Mouse (Mus musculus) heart, postnatal 10 days (tissue): ENCODE data around the gene Jmjd8. TPM values are rescaled to one million over a fixed set of nuclear protein-coding genes. Genes with fewer than 3 reads are reported as not detected.
"Not testable (repeated sequence)": the region's sequence is repeated elsewhere in the genome, so short reads cannot be mapped to it uniquely, and the experiment has no call there.

Experiments
- DNase-seq, 2 experiments: peaks; one replicate each; pipeline ENCODE4 v3.0.0; 2021
- intact Hi-C: fragments of 180-260 bp; cut with DNase I; formaldehyde crosslinking; loops from one replicate; pipeline ENCODE4 v1.15.1; 2025
- total RNA-seq, 2 experiments: library from RNA; stranded (reverse); gene quantifications; 2 replicates each; pipeline ENCODE4 v1.2.3; 2021

Jmjd8 gene
- total RNA-seq, 2 experiments from 2014 or later: 33.7 to 34.5 TPM

GRCm38 (mm10) chr17:25807452-25807851, 21.2 kb upstream of the Jmjd8 start:
- not testable (repeated sequence) for DNase-seq
- intact Hi-C loops: loop anchor here (10.0 kb wide), 1 partner anchor 213 kb away; no protein-coding TSS in a partner anchor

GRCm38 (mm10) chr17:25808028-25808427, 20.6 kb upstream of the Jmjd8 start:
- intact Hi-C loops: loop anchor here (10.0 kb wide), 1 partner anchor 213 kb away; no protein-coding TSS in a partner anchor
- DNase-seq: no peak

GRCm38 (mm10) chr17:25808789-25809605, 19.7 kb upstream of the Jmjd8 start, which contains the start of gene Fbxl16:
TSS of gene Fbxl16 (plus strand) at chr17:25809085.
- intact Hi-C loops: loop anchor here (10.0 kb wide), 1 partner anchor 214 kb away; no protein-coding TSS in a partner anchor
- DNase-seq: peak; percentile 63 to 64

DNA sequence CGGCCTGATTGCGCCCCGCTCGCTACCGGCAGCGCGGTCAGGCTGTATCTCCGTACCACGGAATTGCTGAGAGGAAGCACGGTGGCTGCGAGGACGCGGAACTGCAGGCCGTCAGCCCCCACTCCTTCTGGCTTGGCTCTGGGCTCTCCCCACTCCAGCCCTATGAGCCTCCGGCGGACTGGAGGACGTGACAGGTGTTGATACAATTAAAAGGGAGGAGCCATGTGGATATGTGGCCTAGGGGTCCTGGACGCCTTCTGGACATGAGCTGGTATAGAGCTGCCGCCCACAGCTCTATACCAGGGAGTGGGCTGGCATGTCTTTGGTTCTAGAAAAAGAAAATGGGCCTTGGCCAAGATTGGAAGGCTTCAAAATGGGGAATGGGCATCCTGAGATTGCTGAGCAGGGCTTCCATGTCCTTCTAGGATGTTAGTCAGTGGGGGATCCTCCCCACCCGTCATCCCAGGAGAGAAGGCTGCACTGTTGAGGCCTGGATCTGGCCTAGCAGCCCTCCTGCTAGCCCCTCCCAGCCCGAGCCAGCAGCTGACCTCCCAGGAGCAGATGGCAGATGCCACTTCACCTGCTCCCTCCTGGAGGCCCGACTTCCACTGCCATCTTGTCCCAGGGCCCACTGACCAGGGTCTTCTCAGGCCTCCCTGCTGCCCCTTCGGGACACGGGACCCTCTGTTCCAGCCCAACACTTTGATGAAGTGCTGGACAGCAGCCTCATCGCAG, 18.9 kb upstream of the Jmjd8 start:
- DNase-seq: no peak
- intact Hi-C loops: loop anchor here (10.0 kb wide), 1 partner anchor 215 kb away; no protein-coding TSS in a partner anchor

- intact Hi-C loops: no loop called here
- no peak for DNase-seq
Observed at GRCm38 (mm10) chr17:25810890-25811289, 17.8 kb upstream of the Jmjd8 start.

DNA sequence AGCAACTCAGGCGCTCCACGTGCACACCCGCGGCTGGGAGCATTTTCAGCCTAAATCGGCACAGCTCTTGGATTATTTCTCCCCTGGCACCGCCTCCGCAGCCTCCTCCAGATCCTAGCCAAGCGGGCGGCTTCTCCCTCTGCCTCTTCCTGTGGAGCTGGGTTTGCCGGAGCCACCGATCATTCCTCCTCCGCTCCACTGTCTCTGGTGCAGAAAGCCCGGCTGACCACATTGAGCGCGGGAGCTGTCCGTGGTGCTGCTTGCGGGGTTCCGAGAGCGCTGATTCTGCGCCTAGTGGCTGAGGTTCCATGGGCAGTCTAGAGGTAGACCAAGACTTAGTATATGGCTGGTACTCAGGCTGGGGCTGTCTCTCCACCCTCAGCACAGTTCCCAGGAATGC, 15.2 kb upstream of the Jmjd8 start:
- peak; percentile 91 to 96 for DNase-seq
- intact Hi-C loops: no loop called here

DNA sequence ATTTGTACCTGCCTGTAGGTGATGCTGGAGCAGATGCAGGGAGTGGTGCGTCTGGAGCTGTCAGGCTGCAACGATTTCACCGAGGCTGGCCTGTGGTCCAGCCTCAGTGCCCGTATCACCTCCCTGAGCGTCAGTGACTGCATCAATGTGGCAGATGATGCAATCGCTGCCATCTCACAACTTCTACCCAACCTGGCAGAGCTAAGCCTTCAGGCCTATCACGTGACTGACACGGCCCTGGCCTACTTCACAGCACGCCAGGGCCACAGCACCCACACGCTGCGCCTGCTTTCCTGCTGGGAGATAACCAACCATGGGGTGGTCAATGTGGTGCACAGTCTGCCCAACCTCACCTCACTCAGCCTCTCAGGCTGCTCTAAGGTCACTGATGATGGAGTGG, 11.0 kb upstream of the Jmjd8 start:
- intact Hi-C loops: no loop called here
- no peak for DNase-seq

DNA sequence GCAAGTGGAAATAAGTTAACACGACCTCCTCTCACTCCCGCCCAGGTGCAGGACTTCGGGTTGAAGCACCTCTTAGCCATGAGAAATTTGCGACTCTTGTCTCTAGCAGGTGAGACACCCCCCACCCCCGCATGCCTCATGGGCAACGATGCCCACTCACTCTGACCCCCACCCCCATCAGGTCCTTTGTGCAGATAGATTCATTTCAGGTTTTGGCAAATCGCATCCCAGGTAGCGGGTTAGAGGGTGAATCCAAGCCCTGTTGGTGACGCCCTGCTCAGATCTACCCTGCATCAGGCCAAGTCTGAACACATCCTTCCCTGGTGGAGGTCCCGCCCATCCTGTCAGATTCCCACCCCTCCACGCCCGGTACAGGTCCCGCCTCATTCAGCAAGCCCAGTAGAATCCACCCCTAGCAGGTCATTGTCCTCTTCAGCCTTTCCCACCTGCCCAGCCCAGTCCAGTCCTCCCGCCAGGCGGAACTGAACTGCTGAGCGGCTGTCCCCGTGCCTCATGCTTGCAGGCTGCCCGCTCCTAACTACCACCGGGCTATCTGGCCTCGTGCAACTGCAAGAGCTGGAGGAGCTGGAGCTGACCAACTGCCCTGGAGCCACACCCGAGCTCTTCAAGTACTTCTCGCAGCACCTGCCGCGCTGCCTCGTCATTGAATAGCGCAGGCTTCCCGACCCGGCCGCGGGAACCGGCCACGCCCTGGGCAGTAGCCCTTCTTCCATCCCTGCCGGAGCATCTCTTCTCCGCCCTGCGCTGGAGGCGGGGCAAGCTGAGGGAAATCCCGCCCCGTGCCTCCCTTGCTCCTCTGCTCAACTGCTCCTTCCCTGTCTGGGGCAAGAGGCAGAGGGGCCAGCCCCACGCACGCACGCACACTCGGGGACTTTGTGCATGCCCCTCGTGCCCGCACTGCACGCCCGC, 9.6 kb upstream of the Jmjd8 start:
- intact Hi-C loops: no loop called here
- no peak for DNase-seq

DNA sequence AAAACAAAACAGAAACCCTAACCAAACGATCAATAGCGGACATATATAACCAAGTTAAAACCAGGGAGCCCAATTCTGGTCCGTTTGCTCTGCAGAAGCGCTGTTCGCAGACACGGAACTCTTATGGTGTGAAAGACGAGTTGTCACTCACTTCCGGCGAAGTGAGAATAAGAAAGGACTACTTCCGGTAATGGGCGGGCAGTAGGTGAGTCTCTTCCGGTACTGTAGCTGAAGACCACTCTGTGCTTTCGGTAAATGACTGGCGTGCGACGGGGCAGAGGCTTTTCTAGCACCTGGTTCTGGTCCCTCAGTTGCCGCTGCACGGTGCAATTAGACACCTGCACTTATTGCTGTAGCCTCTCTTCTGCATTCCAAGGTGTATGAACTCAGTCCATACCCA, 5.2 kb upstream of the Jmjd8 start, which contains the start of gene Wdr24:
TSS of gene Wdr24 (plus strand) at position 176 of the 400 bp plus-strand sequence.
- intact Hi-C loops: no loop called here
- peak; percentile 85 to 90 for DNase-seq

DNA sequence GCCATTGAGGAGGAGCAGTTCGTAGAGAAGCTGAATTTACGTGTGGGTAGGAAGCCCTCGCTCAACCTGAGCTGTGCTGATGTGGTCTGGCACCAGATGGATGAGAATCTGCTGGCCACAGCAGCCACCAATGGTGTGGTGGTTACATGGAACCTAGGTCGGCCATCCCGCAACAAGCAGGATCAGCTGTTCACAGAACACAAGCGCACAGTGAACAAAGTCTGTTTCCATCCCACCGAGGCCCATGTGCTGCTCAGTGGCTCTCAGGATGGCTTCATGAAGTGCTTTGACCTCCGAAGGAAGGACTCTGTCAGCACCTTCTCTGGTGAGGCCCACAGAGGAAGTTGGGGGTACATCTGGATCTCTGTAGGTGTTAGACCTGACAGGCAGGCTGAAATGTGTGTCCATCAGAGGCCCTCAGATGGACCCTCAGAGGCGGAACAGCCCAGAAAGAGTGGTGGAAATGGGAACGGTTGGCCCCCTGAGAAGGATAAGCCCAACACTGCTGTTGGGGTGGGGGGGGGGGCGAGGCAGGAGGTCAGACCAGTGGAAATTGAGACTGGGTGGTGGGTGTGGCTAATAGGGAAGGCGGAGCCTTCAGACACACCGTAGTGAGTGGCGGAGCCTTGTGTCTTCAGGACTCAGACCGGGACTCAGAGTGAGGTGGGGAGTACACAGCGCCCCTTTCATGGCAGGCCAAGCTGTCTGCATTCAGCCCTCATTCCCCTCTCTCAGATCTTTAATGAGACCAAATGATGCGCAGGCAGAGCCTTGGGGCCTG, 4.1 kb upstream of the Jmjd8 start:
- DNase-seq: no peak
- intact Hi-C loops: no loop called here

DNA sequence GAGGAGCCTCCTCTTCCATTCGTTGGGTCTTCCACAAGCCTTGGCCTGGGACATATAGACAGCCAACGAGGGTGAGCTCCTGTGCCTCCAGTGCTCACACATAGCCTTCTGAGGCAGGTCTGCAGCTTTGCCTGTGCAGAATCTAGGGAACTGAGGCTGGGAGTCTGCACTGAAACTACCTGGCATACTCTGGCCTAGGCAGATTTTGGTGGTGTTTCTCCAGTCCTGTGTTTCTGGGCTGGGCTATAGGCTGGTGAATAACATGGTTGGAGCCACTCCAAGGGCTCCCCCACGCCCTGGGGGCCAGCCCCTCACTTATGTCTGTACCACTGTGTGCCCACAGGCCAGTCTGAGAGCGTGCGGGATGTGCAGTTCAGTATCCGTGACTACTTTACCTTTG, 3.4 kb upstream of the Jmjd8 start:
- DNase-seq: no peak
- intact Hi-C loops: no loop called here

- intact Hi-C loops: no loop called here
- no peak for DNase-seq
Observed at GRCm38 (mm10) chr17:25825984-25826570, 2.6 kb upstream of the Jmjd8 start.

DNA sequence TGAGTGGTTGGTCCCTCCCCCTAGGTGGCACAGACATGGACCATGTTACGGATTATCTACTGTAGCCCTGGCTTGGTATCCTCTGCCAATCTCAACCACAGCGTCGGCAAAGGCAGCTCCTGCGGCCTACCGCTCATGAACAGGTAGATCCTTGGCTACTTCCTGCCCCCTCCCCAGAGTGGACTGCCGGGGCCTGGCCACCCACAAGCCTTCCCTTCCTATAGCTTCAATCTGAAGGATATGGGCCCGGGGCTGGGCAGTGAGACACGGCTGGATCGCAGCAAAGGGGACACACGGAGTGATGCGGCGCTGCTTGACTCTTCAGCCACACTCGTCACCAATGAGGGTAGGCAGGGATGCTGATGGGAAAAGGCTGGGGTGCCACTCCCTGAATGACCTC, 1.7 kb upstream of the Jmjd8 start:
- intact Hi-C loops: no loop called here
- DNase-seq: no peak

- DNase-seq: no peak
- intact Hi-C loops: no loop called here
Observed at GRCm38 (mm10) chr17:25827546-25828222, 983 bp upstream of the Jmjd8 start.

GRCm38 (mm10) chr17:25828223-25828594, 458 bp upstream of the Jmjd8 start:
- no peak for DNase-seq
- intact Hi-C loops: no loop called here

GRCm38 (mm10) chr17:25829558-25830017, 921 bp downstream of the Jmjd8 start:
- DNase-seq: no peak
- intact Hi-C loops: no loop called here

DNA sequence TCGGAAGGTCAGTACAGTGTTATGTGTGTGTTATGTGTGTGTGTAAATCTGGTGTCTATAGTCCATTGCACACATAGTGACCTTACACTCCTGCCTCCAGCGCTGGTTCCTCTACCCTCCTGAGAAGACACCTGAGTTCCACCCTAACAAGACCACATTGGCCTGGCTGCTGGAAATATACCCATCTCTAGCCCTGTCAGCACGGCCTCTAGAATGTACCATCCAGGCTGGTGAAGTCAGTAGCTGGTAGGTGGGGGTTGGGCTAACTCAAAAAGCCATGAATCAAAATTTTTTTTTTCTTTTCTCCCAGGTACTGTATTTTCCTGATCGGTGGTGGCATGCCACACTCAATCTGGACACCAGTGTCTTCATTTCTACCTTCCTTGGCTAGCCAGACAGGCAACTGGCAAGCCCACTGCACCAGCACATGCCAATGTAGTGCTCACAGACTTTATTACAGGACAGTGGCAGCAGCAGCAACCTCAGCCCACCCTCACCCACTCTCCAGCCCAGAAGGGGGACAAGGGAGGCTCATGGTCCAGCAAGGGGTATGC, 1.6 kb downstream of the Jmjd8 start:
- intact Hi-C loops: no loop called here
- no peak for DNase-seq

DNA sequence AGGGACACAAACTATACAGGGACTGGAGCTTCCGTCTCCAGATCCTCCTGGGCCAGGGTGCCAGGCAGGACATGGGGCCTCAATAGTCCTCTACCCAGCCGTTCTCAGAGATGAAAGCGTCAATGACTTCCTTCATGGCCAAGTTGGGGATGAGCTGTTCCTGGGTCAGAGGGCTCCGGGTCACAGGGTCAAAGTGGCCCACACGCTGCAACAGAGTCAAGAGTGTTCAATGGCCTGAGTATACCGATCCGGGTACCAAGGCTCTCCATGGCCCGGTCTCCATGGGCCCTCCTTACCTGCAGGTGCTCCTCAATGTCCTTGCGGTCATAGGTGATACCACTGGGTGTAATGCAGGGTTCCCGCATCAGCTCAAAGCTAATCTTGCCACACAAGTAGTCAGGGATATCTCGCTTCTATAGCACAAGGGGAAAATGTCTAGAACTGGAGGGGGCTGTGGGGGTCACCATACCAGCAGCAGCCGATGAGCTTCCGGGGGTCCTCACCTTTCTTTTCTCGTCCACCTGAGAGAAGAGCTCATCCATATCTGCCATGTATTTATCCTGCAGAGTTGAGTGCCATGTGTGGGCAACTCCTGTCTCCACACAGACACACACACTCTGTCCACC, 2.3 kb downstream of the Jmjd8 start:
- intact Hi-C loops: no loop called here
- DNase-seq: no peak
